Mouse (Mus musculus) left cerebral cortex, adult 18-20 months (tissue): ENCODE data around the gene Pglyrp4. TPM values are rescaled to one million over a fixed set of nuclear protein-coding genes. Genes with fewer than 3 reads are reported as not detected.
A peak's percentile ranks its signal among the peaks of the same experiment; 100 is the strongest.
"Not testable (repeated sequence)": the region's sequence is repeated elsewhere in the genome, so short reads cannot be mapped to it uniquely, and the experiment has no call there.

Experiments
- DNase-seq, 2 experiments: peaks; one replicate each; pipeline ENCODE4 v3.0.0; 2021 to 2022; ENCODE audit warnings: low spot score in 2 of 2, mixed read lengths in 1 of 2
- long read RNA-seq, 2 experiments: library from polyadenylated mRNA; stranded (forward); transcript quantifications; one replicate each; pipeline ENCODE4 v2.0.0; 2021
- total RNA-seq, 2 experiments: library from RNA; stranded (reverse); gene quantifications; 2 replicates each; pipeline ENCODE4 v1.2.3; 2021

Gene Pglyrp4
- total RNA-seq, result not detected
- long read RNA-seq, experiment 1, result 0 reads
- long read RNA-seq, experiment 2, result 0 reads

GRCm38 (mm10) chr3:90726606-90727005 lies at the start of gene Pglyrp4:
Gene Pglyrp4, plus strand, starts transcription at chr3:90726906.
- no peak for DNase-seq

- no peak for DNase-seq
Measured at GRCm38 (mm10) chr3:90678656-90679055, 48.0 kb upstream of the Pglyrp4 start.

GRCm38 (mm10) chr3:90683929-90684328 lies 42.8 kb upstream of the Pglyrp4 start:
- DNase-seq, result no peak

DNA sequence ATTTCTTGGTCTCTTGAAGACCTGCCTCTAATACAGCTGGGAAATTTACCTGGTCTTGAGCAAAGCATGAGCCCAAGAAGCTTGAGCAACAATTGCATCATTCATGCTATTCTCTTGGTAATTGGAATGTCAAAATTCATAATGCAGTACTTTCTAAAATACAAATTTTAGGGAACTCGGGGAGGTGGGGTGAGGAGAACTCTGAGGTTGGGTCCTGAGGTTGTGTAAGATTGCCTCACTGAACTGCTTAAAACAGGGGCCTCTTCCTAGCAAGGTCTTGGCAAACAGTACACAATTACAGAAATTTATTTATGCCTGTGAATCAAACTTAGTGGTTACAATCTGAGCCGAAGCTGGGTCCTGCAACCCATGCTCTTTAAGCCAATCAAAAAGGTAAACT lies 39.9 kb upstream of the Pglyrp4 start:
- no peak for DNase-seq

- DNase-seq, result no peak
Measured at GRCm38 (mm10) chr3:90693496-90693895, 33.2 kb upstream of the Pglyrp4 start.

DNA sequence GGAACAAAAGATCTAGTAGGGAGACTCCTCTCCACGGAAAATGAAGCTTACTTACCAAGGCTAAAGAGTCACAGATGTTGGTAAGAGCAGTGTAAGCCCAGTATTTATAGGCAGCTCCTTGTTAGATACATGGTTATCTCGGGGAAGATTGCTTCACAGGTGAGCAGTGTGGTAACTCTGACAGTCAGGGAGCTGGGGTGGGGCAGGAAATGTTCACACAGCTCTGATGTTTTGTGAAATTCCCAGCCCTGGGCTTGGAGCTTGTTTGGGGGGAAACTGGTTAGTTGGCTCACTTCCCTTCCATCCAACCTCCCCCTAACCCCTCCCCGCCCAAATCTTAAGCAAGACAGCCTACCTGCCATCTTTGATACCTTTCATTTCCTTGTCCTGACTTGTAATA lies 31.1 kb upstream of the Pglyrp4 start, which contains the start of gene S100a9:
TSS of gene S100a9 (minus strand) at position 109 of the 400 bp plus-strand sequence.
- no peak for DNase-seq

DNA sequence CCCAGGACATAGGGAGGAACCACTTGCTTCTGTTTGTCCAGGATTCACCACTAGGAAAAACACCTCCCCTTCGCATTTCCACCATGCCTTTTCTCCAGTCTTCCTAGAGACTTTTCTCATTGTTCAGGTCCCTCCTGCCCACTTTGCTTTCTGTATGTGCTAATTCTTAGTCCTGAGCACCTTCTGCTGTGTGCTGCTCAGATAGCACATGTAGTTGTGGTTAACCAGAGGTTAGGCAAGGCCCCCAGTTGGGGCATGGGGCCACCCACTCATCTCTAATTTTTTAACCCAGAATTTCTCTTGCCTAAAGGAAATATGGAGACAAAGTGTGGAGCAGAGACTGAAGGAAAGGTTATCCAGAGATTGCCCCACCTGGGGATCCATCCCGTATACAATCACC lies 24.5 kb upstream of the Pglyrp4 start:
- DNase-seq, result no peak

DNA sequence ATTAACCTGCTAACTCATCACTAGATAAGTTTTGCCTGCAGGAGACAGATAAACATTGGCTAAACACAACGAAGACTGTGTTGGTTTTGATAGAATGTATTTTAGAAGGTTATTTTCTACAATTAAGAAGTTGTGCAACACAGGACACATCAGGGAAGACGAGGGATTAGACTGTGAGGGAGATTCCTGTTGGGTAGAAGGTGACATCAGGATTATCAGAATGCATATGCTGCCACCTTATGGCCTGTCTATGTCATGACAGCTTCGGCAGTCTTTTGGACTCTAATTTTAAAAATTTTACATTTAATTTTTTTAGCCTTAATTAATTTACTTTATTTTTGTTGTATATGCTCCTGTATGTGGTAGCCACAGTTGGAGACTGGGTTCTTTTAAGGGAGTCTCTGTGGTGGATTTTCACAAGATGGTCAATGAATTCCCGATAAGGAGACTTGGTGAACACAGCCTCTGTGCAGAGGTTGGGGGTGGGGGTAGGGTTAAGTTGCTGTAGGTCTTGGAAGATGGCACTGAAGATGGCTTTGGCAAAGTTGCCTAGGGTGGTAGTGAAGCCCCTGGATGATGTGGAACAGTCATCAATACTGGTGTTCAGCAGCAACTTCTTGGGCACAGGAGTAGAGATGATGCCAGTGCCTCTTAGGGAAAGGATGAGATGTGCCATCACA lies 18.0 kb upstream of the Pglyrp4 start:
- DNase-seq, result peak; percentile 21 to 42

DNA sequence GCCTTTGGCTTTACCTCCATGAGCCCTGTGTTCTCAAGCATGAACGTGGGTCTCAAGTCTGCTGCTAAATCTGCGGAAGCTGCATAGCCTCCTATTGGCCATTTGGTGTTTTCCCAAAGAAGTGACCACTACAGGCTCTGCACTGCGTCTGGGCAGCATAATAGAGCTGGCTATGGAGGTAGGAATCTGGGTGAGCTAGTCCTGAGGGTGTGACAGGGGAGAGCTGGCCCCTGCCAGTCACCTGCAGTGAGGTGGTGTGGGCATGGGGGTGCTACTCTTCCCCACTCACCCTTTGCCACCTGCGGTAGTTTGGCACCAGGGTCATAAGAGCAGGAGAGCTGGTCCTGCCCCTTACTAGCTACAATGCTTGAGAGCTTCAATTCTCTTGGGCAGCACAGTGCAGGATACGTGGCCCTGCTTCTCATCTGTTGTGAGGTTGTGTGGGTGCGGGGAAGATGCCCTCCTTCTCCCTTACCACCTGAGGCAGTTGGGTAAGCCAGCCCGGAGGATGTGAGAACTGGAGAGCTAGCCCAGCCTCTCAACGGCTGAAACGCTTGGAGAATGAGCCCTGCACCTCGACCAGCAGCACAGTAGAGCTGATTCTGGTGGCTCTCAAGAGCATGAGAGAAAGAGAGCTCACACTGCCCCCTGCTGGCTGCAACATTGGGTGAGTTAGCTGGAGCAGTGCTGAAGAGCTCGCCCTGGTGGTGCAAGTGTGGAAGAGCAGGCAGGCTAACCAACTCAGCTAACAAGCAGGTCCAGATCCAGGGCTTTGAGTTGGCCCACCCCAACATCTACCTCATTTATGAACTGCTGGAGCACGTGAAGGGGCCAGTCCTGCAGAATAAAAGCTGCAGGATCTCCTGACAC lies 16.9 kb upstream of the Pglyrp4 start:
- DNase-seq, result peak; percentile 86 to 92

- DNase-seq, result peak in 1 of 2 experiments; percentile 3
Measured at GRCm38 (mm10) chr3:90749658-90750057, 23.0 kb downstream of the Pglyrp4 start.

DNA sequence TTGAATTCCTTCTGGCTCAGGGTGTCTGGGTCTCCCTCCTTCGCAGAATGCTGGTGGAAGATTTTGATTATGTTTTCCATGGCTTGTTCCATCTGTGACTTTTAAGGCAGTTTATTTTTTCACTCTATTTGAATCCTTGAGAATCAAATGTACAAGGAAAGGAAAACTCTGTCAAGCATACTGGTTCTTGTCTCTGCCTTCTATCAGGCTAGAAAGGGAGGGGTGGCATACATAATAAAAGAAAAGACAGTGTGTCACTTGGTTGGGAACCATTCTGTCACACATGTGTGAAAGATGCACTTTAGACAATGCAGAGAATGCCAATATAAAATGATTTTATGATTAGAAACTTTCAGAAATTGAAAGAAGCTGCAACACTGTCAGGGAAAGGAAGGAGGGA lies 51.1 kb downstream of the Pglyrp4 start, which contains the start of gene Gm5849:
TSS of gene Gm5849 (minus strand) at position 101 of the 400 bp plus-strand sequence.
- DNase-seq, result not testable (repeated sequence)

Other genes starting within 250 kb of the Pglyrp4 start
- 10 to 100 TPM; 55.5 to 57.0 TPM for gene Snapin, start 235.9 kb upstream of the Pglyrp4 start, total RNA-seq
- gene Chtop, start 217.4 kb upstream of the Pglyrp4 start, total RNA-seq, result 100 to 1,000 TPM; 165 TPM
- 100 to 1,000 TPM; 127 to 133 TPM for gene S100a1, start 212.5 kb upstream of the Pglyrp4 start, total RNA-seq
- gene S100a13, start 212.5 kb upstream of the Pglyrp4 start, total RNA-seq, result 10 to 100 TPM; 19.2 to 20.4 TPM
- under 1 TPM; 0.52 to 0.70 TPM for gene S100a14, start 200.1 kb upstream of the Pglyrp4 start, total RNA-seq
- 10 to 100 TPM; 75.6 to 80.4 TPM for gene S100a16, start 189.7 kb upstream of the Pglyrp4 start, total RNA-seq
- gene S100a3, start 166.3 kb upstream of the Pglyrp4 start, total RNA-seq, result 1 to 10 TPM in 1 of 2 experiments, under 1 TPM in 1; 0.96 to 1.6 TPM
- gene S100a2, start 136.7 kb upstream of the Pglyrp4 start, total RNA-seq, result not detected
- gene Gm42674, start 125.0 kb upstream of the Pglyrp4 start, total RNA-seq, result not detected
- gene S100a4, start 123.1 kb upstream of the Pglyrp4 start, total RNA-seq, result 1 to 10 TPM; 2.9 to 4.5 TPM
- not detected for gene S100a5, start 118.4 kb upstream of the Pglyrp4 start, total RNA-seq
- gene S100a6, start 114.0 kb upstream of the Pglyrp4 start, total RNA-seq, result 10 to 100 TPM; 30.8 to 37.4 TPM
- 1 to 10 TPM; 1.0 to 1.1 TPM for gene S100a7a, start 72.9 kb upstream of the Pglyrp4 start, total RNA-seq
- 1 to 10 TPM in 1 of 2 experiments, not detected in 1; 2.6 TPM for gene S100a8, start 57.9 kb upstream of the Pglyrp4 start, total RNA-seq
- gene S100a9, start 31.2 kb upstream of the Pglyrp4 start, total RNA-seq, result 1 to 10 TPM in 1 of 2 experiments, not detected in 1; 1.6 TPM
- gene Gm5849, start 51.0 kb downstream of the Pglyrp4 start, total RNA-seq, result not detected